Mouse (Mus musculus) embryonic facial prominence, embryonic 10.5 days (tissue): ENCODE data around the gene Plekha4. TPM values are rescaled to one million over a fixed set of nuclear protein-coding genes. Genes with fewer than 3 reads are reported as not detected.
A peak's percentile ranks its signal among the peaks of the same experiment; 100 is the strongest.

Source experiments
- DNase-seq: peaks from one replicate; pipeline ENCODE4 v3.0.0-alpha.2; 2017; ENCODE audit warnings: low spot score
- H3K27ac ChIP-seq: fragments of 300-500 bp; sonication (generic); replicated peaks from 2 replicates; pipeline ENCODE4 v1.5.1; 2016; ENCODE audit warnings: mild to moderate bottlenecking
- H3K27me3 ChIP-seq: fragments of 300-500 bp; sonication (generic); replicated peaks from 2 replicates; pipeline ENCODE4 v1.6.1; 2016; ENCODE audit warnings: low read depth, mild to moderate bottlenecking; ENCODE audit not compliant: poor library complexity, severe bottlenecking
- H3K36me3 ChIP-seq: fragments of 300-500 bp; sonication (generic); replicated peaks from 2 replicates; pipeline ENCODE4 v1.6.1; 2016; ENCODE audit warnings: mild to moderate bottlenecking, moderate library complexity
- H3K4me1 ChIP-seq: fragments of 300-500 bp; sonication (generic); 2 replicates; pipeline ENCODE4 v1.6.1; 2016
- H3K4me3 ChIP-seq: fragments of 300-500 bp; sonication (generic); 2 replicates; pipeline ENCODE4 v1.5.1; 2016; ENCODE audit warnings: mild to moderate bottlenecking, moderate library complexity
- H3K9me3 ChIP-seq: fragments of 300-500 bp; sonication (generic); 2 replicates; pipeline ENCODE4 v1.6.1; 2016; ENCODE audit warnings: mild to moderate bottlenecking
- WGBS: fragments of 180-500 bp; shearing (Covaris S2); methylation state at CpG from one replicate; pipeline ENCODE4 v1.1.7; 2016; 5-methylcytosine and 5-hydroxymethylcytosine counted together
- polyA plus RNA-seq: library from polyadenylated mRNA; unstranded; fragments of >200 nt; fragmentation: Nextera tagmentation; extraction: Ambion mirVana; gene quantifications from 2 replicates; pipeline ENCODE4 v1.2.1, GENCODE M21; 2016

Plekha4 gene
- polyA plus RNA-seq, 1 experiment from 2014 or later: 1.9 TPM

DNA sequence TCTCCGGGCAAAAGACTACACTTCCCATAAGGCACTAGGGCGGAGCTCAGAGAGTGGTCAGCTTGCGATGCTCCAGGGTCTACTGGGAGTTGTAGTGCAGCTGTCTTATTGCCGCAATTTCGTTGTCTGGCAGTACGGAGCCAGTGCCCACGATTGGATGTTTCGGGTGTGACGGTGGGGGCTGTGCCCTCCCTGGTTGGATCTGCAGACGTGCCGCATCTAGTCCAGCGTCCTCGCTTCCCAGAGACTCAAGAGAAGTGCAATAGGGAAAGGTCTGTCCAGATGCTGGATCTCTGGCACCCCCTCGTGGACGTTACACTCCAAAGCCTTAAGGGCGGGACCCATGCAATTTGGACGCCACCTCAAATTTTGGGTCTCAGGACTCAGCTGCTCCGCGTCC, 63.0 kb downstream of the Plekha4 start:
- Histone ChIP-seq H3K9me3 (no peaks in the 10 kb centered on the region), H3K27ac (peak overlapping the region; percentile 57), H3K4me3 (peak overlapping the region; percentile 53), H3K36me3 (peaks cover 39% of the 10 kb centered on the region), H3K27me3 (no peaks in the 10 kb centered on the region), H3K4me1 (peaks cover 11% of the 10 kb centered on the region; the same call in 1 of the 2 replicates)
- WGBS: 7% methylated on average over 19 of the region's 19 CpGs
- peak; percentile 93 for DNase-seq

DNA sequence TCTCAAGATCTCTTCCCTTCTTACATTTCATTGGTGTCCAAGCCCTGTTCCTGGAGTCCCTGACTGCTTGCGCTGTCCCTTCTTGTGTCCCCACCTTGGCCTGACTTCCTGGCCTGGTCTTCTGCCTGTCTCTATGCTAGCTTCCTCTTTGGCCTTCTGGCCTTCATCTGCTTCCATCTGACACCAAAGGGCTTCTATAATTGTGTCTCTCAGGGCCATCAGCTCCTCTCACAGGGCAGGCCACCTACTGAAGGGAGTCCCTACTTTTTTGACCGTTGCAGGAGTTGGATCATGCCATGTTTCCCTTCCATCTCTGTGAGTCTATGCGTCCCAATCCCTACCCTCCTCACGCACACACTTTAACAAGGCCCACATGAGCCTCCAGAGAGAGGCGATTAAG, 63.8 kb downstream of the Plekha4 start:
- Histone ChIP-seq H3K36me3 (peaks cover 35% of the 10 kb centered on the region), H3K4me3 (no peak overlapping the region), H3K27ac (no peak overlapping the region), H3K9me3 (no peaks in the 10 kb centered on the region), H3K4me1 (peaks cover 11% of the 10 kb centered on the region; the same call in 1 of the 2 replicates), H3K27me3 (no peaks in the 10 kb centered on the region)
- 92% methylated on average over 5 of the region's 5 CpGs for WGBS
- no peak for DNase-seq

DNA sequence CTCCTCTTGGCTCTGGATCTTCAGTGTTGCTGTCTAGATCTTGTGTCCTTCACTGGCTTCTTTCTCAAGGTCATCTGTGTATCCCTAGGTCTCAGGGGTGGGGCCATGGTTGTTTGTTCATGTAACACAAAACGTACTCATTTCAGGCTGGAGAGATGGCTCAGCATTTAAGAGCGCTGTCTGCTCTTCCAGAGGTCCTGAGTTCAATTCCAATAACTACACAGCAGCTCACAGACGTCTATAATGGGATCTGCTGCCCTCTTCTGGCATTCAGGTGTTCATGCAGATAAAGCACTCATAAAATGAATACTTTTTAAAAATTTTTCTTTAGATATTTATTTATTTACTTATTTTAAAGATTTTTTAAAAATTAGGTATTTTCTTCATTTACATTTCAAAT, 64.7 kb downstream of the Plekha4 start:
- Histone ChIP-seq H3K27ac (no peak overlapping the region), H3K9me3 (no peaks in the 10 kb centered on the region)

DNA sequence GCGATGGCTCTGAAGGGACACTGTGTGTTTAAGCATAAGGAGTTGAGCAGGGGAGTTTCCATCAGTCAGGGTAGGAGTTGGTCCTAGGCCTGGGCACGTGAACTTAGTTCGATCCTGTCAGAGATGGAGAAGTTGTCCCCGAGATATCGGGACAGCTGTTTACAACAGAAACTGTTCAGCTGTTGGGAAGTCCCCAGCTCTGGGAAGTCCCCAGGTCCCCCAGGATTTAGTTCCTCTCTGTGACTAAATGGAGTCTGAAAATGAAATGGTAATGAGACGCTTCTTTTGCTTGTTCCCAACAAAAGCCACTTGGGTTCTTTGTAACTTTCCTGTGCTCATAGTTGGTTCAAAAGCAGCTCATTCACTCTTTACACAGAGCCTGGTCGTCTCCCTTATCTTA, 65.8 kb downstream of the Plekha4 start:
- no peaks in the 10 kb centered on the region for H3K27me3 ChIP-seq
- peaks cover 11% of the 10 kb centered on the region; the same call in 1 of the 2 replicates for H3K4me1 ChIP-seq
- no peak overlapping the region for H3K27ac ChIP-seq
- H3K4me3 ChIP-seq: no peak overlapping the region
- DNase-seq: no peak
- H3K9me3 ChIP-seq: no peaks in the 10 kb centered on the region
- 84% methylated on average over 7 of the region's 7 CpGs for WGBS
- peaks cover 15% of the 10 kb centered on the region for H3K36me3 ChIP-seq

More for the DNA sequence above, 64.7 kb downstream of the Plekha4 start:
- peaks cover 25% of the 10 kb centered on the region for H3K36me3 ChIP-seq
- WGBS: 65% methylated on average over 3 of the region's 3 CpGs
- peaks cover 11% of the 10 kb centered on the region; the same call in 1 of the 2 replicates for H3K4me1 ChIP-seq
- DNase-seq: no peak
- H3K27me3 ChIP-seq: no peaks in the 10 kb centered on the region
- H3K4me3 ChIP-seq: no peak overlapping the region

GRCm38 (mm10) chr7:45593118-45593815, 67.1 kb downstream of the Plekha4 start:
- Histone ChIP-seq H3K36me3 (peaks cover under 1% of the 10 kb centered on the region), H3K4me1 (peaks cover 11% of the 10 kb centered on the region; the same call in 1 of the 2 replicates), H3K27ac (no peak overlapping the region), H3K27me3 (no peaks in the 10 kb centered on the region), H3K9me3 (no peaks in the 10 kb centered on the region), H3K4me3 (no peak overlapping the region)
- WGBS: 23% methylated on average over 10 of the region's 10 CpGs
- peak; percentile 80 for DNase-seq

- Histone ChIP-seq H3K9me3 (no peaks in the 10 kb centered on the region), H3K27ac (no peak overlapping the region), H3K4me1 (peaks cover 10% of the 10 kb centered on the region), H3K27me3 (no peaks in the 10 kb centered on the region), H3K36me3 (no peaks in the 10 kb centered on the region), H3K4me3 (no peak overlapping the region)
- WGBS: 81% methylated on average over 4 of the region's 4 CpGs
- no peak for DNase-seq
Observed at GRCm38 (mm10) chr7:45595176-45595575, 69.0 kb downstream of the Plekha4 start.

DNA sequence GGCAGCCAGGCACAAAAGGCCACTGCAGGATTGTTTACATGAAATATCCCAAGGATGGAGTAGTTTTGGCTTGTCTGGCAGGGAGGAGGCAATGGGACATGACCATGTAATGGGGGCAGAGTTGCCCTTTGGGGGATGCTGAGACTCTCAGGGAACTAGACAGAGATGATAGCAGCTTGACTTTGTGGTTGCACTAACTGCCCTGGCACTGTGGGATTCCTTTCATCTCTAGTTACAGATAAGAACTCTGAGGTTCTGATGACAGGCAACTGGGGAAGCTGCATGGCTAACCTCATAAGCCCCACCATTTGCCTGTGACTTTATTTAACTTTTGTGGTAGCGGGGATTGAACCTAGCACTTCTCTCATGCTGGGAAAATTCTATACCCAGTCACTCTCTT, 70.0 kb downstream of the Plekha4 start:
- H3K27me3 ChIP-seq: no peaks in the 10 kb centered on the region
- WGBS: 87% methylated on average over 1 of the region's 1 CpGs

DNA sequence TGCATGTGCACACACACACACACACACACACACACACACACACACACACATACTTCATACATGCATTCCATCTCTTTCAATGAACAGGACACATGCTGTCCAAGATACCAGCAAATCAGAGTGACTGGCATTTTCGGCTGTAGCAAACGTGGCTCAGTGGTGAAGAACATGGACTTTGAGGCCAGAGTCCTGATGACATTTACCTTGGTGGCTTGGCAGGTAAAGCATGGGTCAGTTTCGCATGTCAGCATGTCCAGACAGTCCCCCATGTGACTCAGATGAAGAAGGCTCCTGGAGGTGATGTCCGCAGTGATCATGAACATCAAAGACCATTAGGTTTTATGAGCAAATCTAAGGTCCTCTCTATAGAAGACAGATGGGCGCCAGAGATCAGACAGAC, 70.9 kb downstream of the Plekha4 start:
- WGBS: 85% methylated on average over 5 of the region's 5 CpGs
- H3K4me1 ChIP-seq: peaks cover 10% of the 10 kb centered on the region
- no peak for DNase-seq
- H3K9me3 ChIP-seq: no peaks in the 10 kb centered on the region
- H3K36me3 ChIP-seq: no peaks in the 10 kb centered on the region
- H3K27ac ChIP-seq: no peak overlapping the region
- no peak overlapping the region for H3K4me3 ChIP-seq
- H3K27me3 ChIP-seq: no peaks in the 10 kb centered on the region

More for the DNA sequence above, 70.0 kb downstream of the Plekha4 start:
- no peak for DNase-seq
- Histone ChIP-seq H3K36me3 (no peaks in the 10 kb centered on the region), H3K27ac (no peak overlapping the region), H3K4me1 (peaks cover 10% of the 10 kb centered on the region), H3K4me3 (no peak overlapping the region), H3K9me3 (no peaks in the 10 kb centered on the region)

GRCm38 (mm10) chr7:45597527-45597926, 71.4 kb downstream of the Plekha4 start:
- H3K27me3 ChIP-seq: no peaks in the 10 kb centered on the region
- no peak overlapping the region for H3K4me3 ChIP-seq
- H3K36me3 ChIP-seq: no peaks in the 10 kb centered on the region
- WGBS: 93% methylated on average over 6 of the region's 6 CpGs
- H3K4me1 ChIP-seq: peaks cover 10% of the 10 kb centered on the region
- no peaks in the 10 kb centered on the region for H3K9me3 ChIP-seq
- no peak overlapping the region for H3K27ac ChIP-seq
- DNase-seq: no peak

- H3K36me3 ChIP-seq: no peaks in the 10 kb centered on the region
- no peak overlapping the region for H3K4me3 ChIP-seq
- H3K9me3 ChIP-seq: no peaks in the 10 kb centered on the region
- DNase-seq: no peak
- no peak overlapping the region for H3K27ac ChIP-seq
- WGBS: 42% methylated on average over 18 of the region's 18 CpGs
- no peaks in the 10 kb centered on the region for H3K27me3 ChIP-seq
- H3K4me1 ChIP-seq: peaks cover 10% of the 10 kb centered on the region
Observed at GRCm38 (mm10) chr7:45598960-45599879, 73.1 kb downstream of the Plekha4 start.
